Mouse (Mus musculus) left cerebral cortex, adult 2 months (tissue): Measurements from ENCODE around the gene Aspn. TPM values are rescaled to one million over a fixed set of nuclear protein-coding genes. Genes with fewer than 3 reads are reported as not detected.
A peak's percentile ranks its signal among the peaks of the same experiment; 100 is the strongest.

ENCODE experiments used
- DNase-seq, 2 experiments: peaks; one replicate each; pipeline ENCODE4 v3.0.0; 2021 to 2022; ENCODE audit warnings: low spot score in 2 of 2, mixed read lengths in 1 of 2; ENCODE audit errors: extremely low spot score in 1 of 2
- H3K27ac ChIP-seq: fragments of 200-600 bp; 2 replicates; pipeline ENCODE4 v1.8.1; 2022
- H3K4me3 ChIP-seq: fragments of 200-600 bp; 2 replicates; pipeline ENCODE4 v1.8.1; 2022
- CTCF ChIP-seq: fragments of 200-600 bp; IDR thresholded peaks from 2 replicates; pipeline ENCODE4 v1.8.1; 2022; ENCODE audit warnings: antibody characterized with exemption, mild to moderate bottlenecking, moderate library complexity
- intact Hi-C: fragments of 180-260 bp; cut with DNase I; formaldehyde crosslinking; loops from one replicate; pipeline ENCODE4 v1.15.1; 2025
- long read RNA-seq, 2 experiments: library from polyadenylated mRNA; stranded (forward); transcript quantifications; one replicate each; pipeline ENCODE4 v2.0.0; 2021; ENCODE audit warnings: borderline mapping rate in 2 of 2
- total RNA-seq, 2 experiments: library from RNA; stranded (reverse); gene quantifications; 2 replicates each; pipeline ENCODE4 v1.2.3; 2021

The Aspn gene
- 1 to 10 TPM in 1 of 2 experiments, under 1 TPM in 1; 0.81 to 1.3 TPM for total RNA-seq
- long read RNA-seq, experiment 1, partial matches to known transcripts = 0 of 2 reads
- long read RNA-seq, experiment 1, other reads (novel, unspliced or antisense) = 0 of 2 reads
- long read RNA-seq, experiment 2 = 0 reads

GRCm38 (mm10) chr13:49544279-49544678 lies at the start of gene Aspn:
Gene Aspn, plus strand, starts transcription at chr13:49544443.
- no peak for TF ChIP-seq CTCF
- DNase-seq = no peak
- Histone ChIP-seq H3K4me3 (no peak within 1 kb of the TSS), H3K27ac (no peak within 1 kb of the TSS)
- intact Hi-C loops = no loop called here

GRCm38 (mm10) chr13:49504510-49504909 lies 39.7 kb upstream of the Aspn start, which contains the start of gene Ecm2:
Gene Ecm2, plus strand, starts transcription at chr13:49504810.
- Histone ChIP-seq H3K27ac (peak within 1 kb of the TSS; percentile 68; the same call in 1 of the 2 replicates), H3K4me3 (peak within 1 kb of the TSS; percentile 31; the same call in 1 of the 2 replicates)
- intact Hi-C loops = no loop called here
- TF ChIP-seq CTCF = no peak
- DNase-seq = no peak

DNA sequence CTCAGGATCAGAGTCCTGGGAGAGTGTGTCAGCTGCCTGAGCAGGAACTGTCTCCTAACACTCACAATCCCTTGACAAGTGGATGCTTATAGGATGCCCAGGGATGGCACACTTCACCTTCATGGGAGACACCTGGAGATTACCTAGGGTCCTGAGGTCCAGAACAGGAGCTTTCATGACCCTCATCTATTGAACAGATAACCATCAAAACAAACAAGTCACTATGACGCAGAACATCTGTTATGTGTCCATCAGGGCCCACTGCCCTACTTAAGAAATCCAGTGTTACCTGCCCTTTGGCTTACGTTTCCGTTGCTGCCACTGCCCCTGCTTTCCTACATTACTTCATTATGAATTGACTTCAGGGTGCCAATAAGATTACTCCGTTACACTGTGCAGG lies 38.5 kb upstream of the Aspn start:
- intact Hi-C loops = no loop called here
- H3K27ac ChIP-seq = peak overlapping the region; percentile 13; the same call in 1 of the 2 replicates
- TF ChIP-seq CTCF = no peak
- no peak for DNase-seq
- no peak overlapping the region; the same call in 1 of the 2 replicates for H3K4me3 ChIP-seq

DNA sequence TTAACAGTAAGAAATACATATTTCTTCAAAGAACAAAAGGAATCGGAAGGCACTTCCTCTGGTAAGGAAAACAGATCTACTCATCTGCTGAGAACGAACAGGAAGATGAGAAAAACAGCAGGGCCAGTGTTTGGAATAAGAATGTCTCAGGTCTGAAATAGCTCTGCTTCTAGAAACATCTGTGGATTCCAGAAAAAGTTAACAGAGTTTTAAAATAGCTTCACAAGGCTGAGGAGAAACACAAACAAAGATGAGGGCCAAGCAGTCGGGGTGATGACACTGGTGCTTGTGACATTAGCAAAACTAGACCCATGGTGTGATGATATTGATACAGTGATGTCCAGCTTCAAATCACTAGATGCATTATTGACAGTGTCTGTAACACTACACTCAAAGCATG lies 37.1 kb upstream of the Aspn start:
- no peak for DNase-seq
- H3K4me3 ChIP-seq = no peak overlapping the region
- H3K27ac ChIP-seq = peak overlapping the region; percentile 20; the same call in 1 of the 2 replicates
- intact Hi-C loops = no loop called here
- TF ChIP-seq CTCF = no peak

- no peak for DNase-seq
- Histone ChIP-seq H3K27ac (no peak overlapping the region), H3K4me3 (no peak overlapping the region)
- TF ChIP-seq CTCF = no peak
- intact Hi-C loops = no loop called here
These were observed 25.5 kb upstream of the Aspn start for GRCm38 (mm10) chr13:49518761-49519160.

DNA sequence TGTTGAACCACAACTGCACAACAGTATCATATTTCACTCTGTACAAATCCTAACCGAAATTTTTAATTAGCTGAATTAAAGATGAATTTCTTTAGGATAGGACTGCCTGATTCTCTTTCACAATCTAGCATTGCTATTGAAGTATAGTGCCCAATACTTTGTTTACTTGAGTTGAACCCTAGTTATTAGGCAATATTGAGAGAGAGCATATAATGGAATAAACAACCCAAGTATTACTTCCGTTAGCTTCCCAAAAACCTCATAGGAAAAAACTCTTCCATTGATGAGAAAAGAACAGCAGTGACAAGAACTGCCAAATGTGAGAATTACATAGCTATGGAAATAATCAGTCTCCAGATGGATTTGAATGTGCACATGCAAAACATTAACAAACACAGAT lies 18.0 kb upstream of the Aspn start:
- no peak overlapping the region for H3K27ac ChIP-seq
- no peak overlapping the region for H3K4me3 ChIP-seq
- no peak for DNase-seq
- intact Hi-C loops = no loop called here
- TF ChIP-seq CTCF = no peak

DNA sequence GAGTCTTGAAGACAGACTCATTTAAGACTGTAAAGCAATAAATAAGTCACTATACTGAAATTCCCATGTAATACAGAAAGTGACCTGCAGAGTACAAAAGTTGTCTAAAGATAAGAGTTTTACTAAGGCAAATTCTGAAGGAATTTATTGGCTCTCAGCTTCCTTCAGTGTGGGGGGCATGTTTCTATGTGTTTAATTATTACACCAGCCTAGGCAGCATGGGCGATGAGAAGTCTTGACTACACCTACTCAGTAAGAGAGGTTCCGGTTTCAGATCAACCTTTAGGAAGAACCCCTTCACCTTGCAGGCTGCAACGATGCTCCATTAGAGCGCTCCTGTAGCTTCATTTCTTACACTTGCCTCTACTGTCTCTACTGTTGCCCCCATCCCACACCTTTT lies 13.6 kb upstream of the Aspn start:
- no peak overlapping the region for H3K4me3 ChIP-seq
- intact Hi-C loops = no loop called here
- no peak for DNase-seq
- no peak overlapping the region for H3K27ac ChIP-seq
- no peak; the same call in none of the 2 replicates for TF ChIP-seq CTCF

GRCm38 (mm10) chr13:49536946-49537345 lies 7.3 kb upstream of the Aspn start:
- Histone ChIP-seq H3K27ac (no peak overlapping the region), H3K4me3 (no peak overlapping the region)
- intact Hi-C loops = no loop called here
- no peak for DNase-seq
- no peak for TF ChIP-seq CTCF

GRCm38 (mm10) chr13:49538693-49539092 lies 5.5 kb upstream of the Aspn start:
- no peak overlapping the region for H3K27ac ChIP-seq
- DNase-seq = no peak
- no peak for TF ChIP-seq CTCF
- intact Hi-C loops = no loop called here
- no peak overlapping the region for H3K4me3 ChIP-seq

DNA sequence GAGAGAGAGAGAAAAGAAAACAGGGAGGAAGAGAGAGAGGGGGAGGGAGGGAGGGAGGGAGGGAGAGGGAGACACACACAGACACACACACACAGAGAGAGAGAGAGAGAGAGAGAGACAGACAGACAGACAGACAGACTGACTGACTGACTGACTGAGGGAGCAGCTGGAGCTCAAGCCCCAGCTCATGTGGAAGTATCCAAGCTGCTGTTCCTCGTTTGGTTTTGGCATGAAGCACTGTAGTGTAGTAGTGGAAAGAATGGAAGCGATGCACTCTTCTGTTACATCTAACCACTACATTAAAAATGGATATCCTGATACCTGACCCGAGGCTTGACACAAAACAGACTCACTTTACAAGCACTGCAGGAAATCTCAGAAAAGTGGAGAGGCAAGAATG lies 1.4 kb downstream of the Aspn start:
- H3K27ac ChIP-seq = no peak overlapping the region
- intact Hi-C loops = no loop called here
- H3K4me3 ChIP-seq = no peak overlapping the region
- no peak for TF ChIP-seq CTCF
- DNase-seq = no peak

DNA sequence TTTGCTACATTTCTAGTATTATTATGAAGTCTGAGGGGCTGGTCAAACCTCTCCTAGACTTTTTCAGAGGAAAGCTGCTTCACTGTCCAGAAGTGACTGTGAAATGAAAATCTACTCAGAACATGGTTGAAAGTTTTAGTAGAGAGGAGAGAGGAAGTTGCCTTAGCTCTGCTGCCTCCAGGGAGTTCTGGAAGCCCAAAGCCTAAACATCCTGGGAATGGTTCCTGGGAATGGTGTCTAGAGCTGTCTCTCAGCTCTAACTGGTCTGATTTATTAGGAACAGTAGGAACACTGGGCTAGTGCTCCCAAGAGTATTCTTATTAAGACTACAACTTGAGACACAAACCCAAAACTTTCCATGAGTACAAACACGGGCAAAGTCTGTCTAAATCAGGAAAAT lies 2.3 kb downstream of the Aspn start:
- no peak for TF ChIP-seq CTCF
- no peak overlapping the region for H3K4me3 ChIP-seq
- H3K27ac ChIP-seq = no peak overlapping the region
- no peak for DNase-seq
- intact Hi-C loops = no loop called here

DNA sequence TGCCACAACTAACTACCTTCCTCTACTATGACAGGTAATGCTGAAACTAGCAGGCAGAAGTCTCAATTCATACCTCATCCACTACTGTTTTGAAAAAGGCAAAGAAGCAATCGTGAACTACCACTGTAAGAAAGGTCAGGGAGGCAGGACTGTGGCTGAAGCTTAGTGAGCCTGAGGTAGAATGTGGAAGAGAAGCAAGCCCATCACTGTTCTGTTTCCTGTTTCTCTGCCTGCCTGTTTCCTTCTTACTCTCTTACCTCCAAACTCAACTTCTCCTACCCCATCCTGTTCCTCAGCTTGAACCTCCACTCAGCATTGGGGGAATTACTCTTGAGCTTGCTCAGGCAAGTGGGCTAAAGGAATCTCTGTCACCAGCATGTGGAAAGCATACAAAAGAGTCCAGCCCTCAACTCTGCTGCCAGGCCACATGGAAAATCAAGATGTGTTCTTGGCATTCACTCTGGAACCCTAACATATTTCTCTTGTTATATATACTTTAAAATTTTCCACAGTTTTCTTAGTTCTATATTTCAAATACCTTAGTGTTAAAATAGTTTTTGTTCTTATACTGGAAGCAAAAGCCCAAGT lies 3.4 kb downstream of the Aspn start:
- intact Hi-C loops = no loop called here
- no peak for TF ChIP-seq CTCF
- no peak for DNase-seq
- H3K27ac ChIP-seq = no peak overlapping the region
- no peak overlapping the region for H3K4me3 ChIP-seq

GRCm38 (mm10) chr13:49549616-49550015 lies 5.4 kb downstream of the Aspn start:
- intact Hi-C loops = no loop called here
- DNase-seq = no peak
- no peak for TF ChIP-seq CTCF
- Histone ChIP-seq H3K4me3 (no peak overlapping the region), H3K27ac (no peak overlapping the region)
